Mouse (Mus musculus) liver, embryonic 14.5 days (tissue): ENCODE results near the gene Ppp1r1a. TPM values are rescaled to one million over a fixed set of nuclear protein-coding genes. Genes with fewer than 3 reads are reported as not detected.

Experiments
- ATAC-seq: fragments of 200-750 bp; cut with Nextera tagmentation; 2 replicates; pipeline ENCODE4 v1.8.0; 2017; ENCODE audit warnings: moderate number of reproducible peaks, mild to moderate bottlenecking, moderate library complexity; ENCODE audit not compliant: insufficient read depth
- DNase-seq, 3 experiments: peaks; one replicate each; pipeline ENCODE4 v3.0.0-alpha.2; 2012 to 2013; ENCODE audit warnings: low read depth in 3 of 3, low spot score in 3 of 3
- H3K27ac ChIP-seq: fragments of 300-500 bp; sonication (generic); 2 replicates; pipeline ENCODE4 v1.5.1; 2014; ENCODE audit warnings: moderate library complexity, mild to moderate bottlenecking, control low read depth, inconsistent platforms
- H3K27me3 ChIP-seq: fragments of 300-500 bp; sonication (generic); 2 replicates; pipeline ENCODE4 v1.6.1; 2014; ENCODE audit warnings: mild to moderate bottlenecking, low read length, moderate library complexity; ENCODE audit not compliant: control insufficient read depth, insufficient read depth
- H3K36me3 ChIP-seq: fragments of 300-500 bp; sonication (generic); replicated peaks from 2 replicates; pipeline ENCODE4 v1.6.1; 2014; ENCODE audit warnings: low read depth; ENCODE audit not compliant: control insufficient read depth, insufficient read depth
- H3K4me1 ChIP-seq, 2 experiments: fragments of 200-500 bp in 1 of 2; fragments of 300-500 bp in 1 of 2; sonication (generic) in 1 of 2; replicated peaks; 2 replicates each; pipeline ENCODE4 v1.6.1; 2012 to 2014; ENCODE audit warnings: antibody characterized with exemption in 1 of 2, inconsistent platforms in 1 of 2, low read length in 1 of 2; ENCODE audit not compliant: control insufficient read depth in 2 of 2, insufficient read depth in 2 of 2
- H3K4me2 ChIP-seq: fragments of 300-500 bp; sonication (generic); 2 replicates; pipeline ENCODE4 v1.6.1; 2014; ENCODE audit warnings: low read depth, mild to moderate bottlenecking, control low read depth, moderate library complexity
- H3K4me3 ChIP-seq, 2 experiments: fragments of 200-500 bp in 1 of 2; fragments of 300-500 bp in 1 of 2; sonication (generic) in 1 of 2; 2 replicates each; pipeline ENCODE4 v1.5.1; 2012 to 2014; ENCODE audit warnings: low read depth in 2 of 2, low read length in 2 of 2, mild to moderate bottlenecking in 2 of 2, control low read depth in 1 of 2, inconsistent platforms in 1 of 2, moderate library complexity in 1 of 2; ENCODE audit not compliant: insufficient read depth in 1 of 2
- H3K9ac ChIP-seq: fragments of 300-500 bp; sonication (generic); replicated peaks from 2 replicates; pipeline ENCODE4 v1.6.1; 2014; ENCODE audit warnings: mild to moderate bottlenecking, control low read depth, moderate library complexity
- H3K9me3 ChIP-seq: fragments of 300-500 bp; sonication (generic); 2 replicates; pipeline ENCODE4 v1.6.1; 2016; ENCODE audit warnings: low read length, mixed read lengths; ENCODE audit not compliant: control insufficient read depth
- CTCF ChIP-seq: IDR thresholded peaks from 2 replicates; pipeline ENCODE4 v1.5.1; 2016; ENCODE audit warnings: antibody characterized with exemption, low read depth, control low read depth
- EP300 ChIP-seq: IDR thresholded peaks from 2 replicates; pipeline ENCODE4 v1.6.1; 2016; ENCODE audit warnings: antibody characterized with exemption, low read depth
- WGBS: fragments of 180-500 bp; shearing (Covaris S2); extraction: QIAGEN DNeasy Blood & Tissue Kit; methylation state at CpG from one replicate; pipeline ENCODE4 v1.1.7; 2014; ENCODE audit not compliant: insufficient replicate concordance; 5-methylcytosine and 5-hydroxymethylcytosine counted together
- polyA plus RNA-seq, 2 experiments: library from polyadenylated mRNA; depleted of rRNA in 1 of 2; stranded (reverse) in 1 of 2; unstranded in 1 of 2; fragments of >200 nt; fragmentation: Nextera tagmentation in 1 of 2; extraction: Ambion mirVana in 1 of 2; gene quantifications; 2 replicates each; pipeline versions ENCODE4 v1.2.1 to v1.2.3; 2012 to 2014

Ppp1r1a gene
- polyA plus RNA-seq, 2 experiments: 0.09 to 0.20 TPM

DNA sequence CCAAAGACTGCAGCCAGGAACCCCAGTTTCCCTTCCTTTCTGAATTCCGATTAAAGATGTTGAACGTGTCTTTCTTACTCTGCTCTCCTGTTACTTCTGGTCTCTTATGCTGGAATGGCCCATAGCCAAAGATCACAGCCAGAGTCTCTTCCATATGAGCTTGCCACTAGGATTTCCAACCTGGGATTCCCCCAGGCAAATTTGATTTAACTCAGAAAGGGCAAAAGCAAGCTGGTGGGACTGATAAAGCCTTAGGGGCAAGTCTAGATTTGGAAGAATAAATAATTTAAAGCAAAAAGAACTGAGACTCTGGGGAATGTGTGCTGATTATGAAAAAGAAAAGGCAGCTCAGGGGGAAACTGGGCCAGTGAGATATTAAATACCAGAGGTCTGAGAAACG lies 52.7 kb downstream of the Ppp1r1a start:
- Histone ChIP-seq H3K36me3 (no peaks in the 10 kb centered on the region), H3K9ac (no peak overlapping the region), H3K4me1 (no peaks in the 10 kb centered on the region), H3K27me3 (no peaks in the 10 kb centered on the region), H3K27ac (no peak overlapping the region), H3K4me3 (no peak overlapping the region), H3K9me3 (no peaks in the 10 kb centered on the region), H3K4me2 (no peak overlapping the region)
- WGBS: 55% methylated on average over 3 of the region's 3 CpGs
- TF ChIP-seq CTCF (no peak), EP300 (no peak)
- DNase-seq (no peak), ATAC-seq (no peak)

- TF ChIP-seq EP300 (no peak), CTCF (no peak)
- Histone ChIP-seq H3K4me1 (no peaks in the 10 kb centered on the region), H3K4me2 (no peak overlapping the region), H3K9ac (no peak overlapping the region), H3K27ac (no peak overlapping the region), H3K27me3 (no peaks in the 10 kb centered on the region), H3K9me3 (no peaks in the 10 kb centered on the region), H3K4me3 (no peak overlapping the region), H3K36me3 (no peaks in the 10 kb centered on the region)
- ATAC-seq (no peak), DNase-seq (no peak)
- WGBS: 59% methylated on average over 2 of the region's 2 CpGs
Observed at GRCm38 (mm10) chr15:103484490-103484889, 53.3 kb downstream of the Ppp1r1a start.

DNA sequence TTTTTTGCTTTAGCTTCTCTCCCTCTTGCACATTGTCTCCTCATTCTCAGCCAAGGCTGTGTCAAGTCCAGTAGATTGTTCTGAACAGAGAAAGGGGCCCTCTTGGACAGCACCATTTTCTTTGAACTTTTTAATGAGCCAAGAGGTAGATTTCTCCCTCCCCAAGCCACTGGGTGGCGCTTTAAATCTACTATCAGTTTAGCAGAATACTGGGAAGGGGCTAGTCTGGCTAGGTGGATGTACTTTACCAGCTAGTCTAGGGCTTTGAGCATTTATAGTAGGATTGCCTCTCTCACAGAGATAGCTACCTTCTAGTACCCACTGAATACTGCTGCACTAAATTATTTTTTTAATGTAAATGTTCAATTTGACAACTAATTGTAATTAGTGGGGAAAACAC lies 55.3 kb downstream of the Ppp1r1a start:
- H3K4me1 ChIP-seq: no peaks in the 10 kb centered on the region
- no peaks in the 10 kb centered on the region for H3K9me3 ChIP-seq
- H3K36me3 ChIP-seq: no peaks in the 10 kb centered on the region
- no peak overlapping the region for H3K4me3 ChIP-seq
- H3K9ac ChIP-seq: no peak overlapping the region
- WGBS: 8% methylated on average over 1 of the region's 1 CpGs
- no peak for DNase-seq
- H3K27ac ChIP-seq: no peak overlapping the region
- no peak overlapping the region for H3K4me2 ChIP-seq
- no peak for ATAC-seq
- no peaks in the 10 kb centered on the region for H3K27me3 ChIP-seq
- TF ChIP-seq EP300: no peak
- no peak for TF ChIP-seq CTCF

Other genes with a start within 250 kb of the Ppp1r1a start
- 0.17 and 0.20 TPM in 2 replicates for gene Gpr84, start 227.4 kb downstream of the Ppp1r1a start, polyA plus RNA-seq (2012; rRNA removed)
- gene Gpr84, start 227.4 kb downstream of the Ppp1r1a start, polyA plus RNA-seq (2014; fragmentation: Nextera tagmentation; extraction: Ambion mirVana): 0.18 and 0.32 TPM in 2 replicates
- gene Zfp385a, start 197.9 kb downstream of the Ppp1r1a start, polyA plus RNA-seq (2012; rRNA removed): 4.9 and 5.6 TPM in 2 replicates
- 4.7 and 6.2 TPM in 2 replicates for gene Zfp385a, start 197.9 kb downstream of the Ppp1r1a start, polyA plus RNA-seq (2014; fragmentation: Nextera tagmentation; extraction: Ambion mirVana)
- gene Itga5, start 171.2 kb downstream of the Ppp1r1a start, polyA plus RNA-seq (2012; rRNA removed): 8.4 and 9.3 TPM in 2 replicates
- 9.9 and 12.5 TPM in 2 replicates for gene Itga5, start 171.2 kb downstream of the Ppp1r1a start, polyA plus RNA-seq (2014; fragmentation: Nextera tagmentation; extraction: Ambion mirVana)
- gene Gtsf1, start 107.5 kb downstream of the Ppp1r1a start, polyA plus RNA-seq (2012; rRNA removed): not detected in 2 replicates
- not detected in 2 replicates for gene Gtsf1, start 107.5 kb downstream of the Ppp1r1a start, polyA plus RNA-seq (2014; fragmentation: Nextera tagmentation; extraction: Ambion mirVana)
- gene Gtsf2, start 89.5 kb downstream of the Ppp1r1a start, polyA plus RNA-seq (2012; rRNA removed): not detected in 2 replicates
- not detected in 2 replicates for gene Gtsf2, start 89.5 kb downstream of the Ppp1r1a start, polyA plus RNA-seq (2014; fragmentation: Nextera tagmentation; extraction: Ambion mirVana)
- 4.9 and 5.6 TPM in 2 replicates for gene Nckap1l, start 84.2 kb downstream of the Ppp1r1a start, polyA plus RNA-seq (2012; rRNA removed)
- gene Nckap1l, start 84.2 kb downstream of the Ppp1r1a start, polyA plus RNA-seq (2014; fragmentation: Nextera tagmentation; extraction: Ambion mirVana): 5.9 and 6.1 TPM in 2 replicates
- gene Pde1b, start 35.0 kb downstream of the Ppp1r1a start, polyA plus RNA-seq (2012; rRNA removed): 0.83 and 1.0 TPM in 2 replicates
- gene Pde1b, start 35.0 kb downstream of the Ppp1r1a start, polyA plus RNA-seq (2014; fragmentation: Nextera tagmentation; extraction: Ambion mirVana): 0.11 and 0.19 TPM in 2 replicates
- not detected in 2 replicates for gene Glycam1, start 27.1 kb upstream of the Ppp1r1a start, polyA plus RNA-seq (2012; rRNA removed)
- gene Glycam1, start 27.1 kb upstream of the Ppp1r1a start, polyA plus RNA-seq (2014; fragmentation: Nextera tagmentation; extraction: Ambion mirVana): not detected in 2 replicates
- gene Mucl1, start 217.5 kb upstream of the Ppp1r1a start, polyA plus RNA-seq (2012; rRNA removed): not detected in 2 replicates
- not detected in 2 replicates for gene Mucl1, start 217.5 kb upstream of the Ppp1r1a start, polyA plus RNA-seq (2014; fragmentation: Nextera tagmentation; extraction: Ambion mirVana)